Mouse (Mus musculus) hematopoietic stem cell, adult 5-6 weeks (primary cell): ENCODE data around the gene Slc39a7. TPM values are rescaled to one million over a fixed set of nuclear protein-coding genes. Genes with fewer than 3 reads are reported as not detected.

ENCODE experiments used
- ATAC-seq, 2 experiments: fragments of 125-278 bp in 1 of 2; replicated peaks in 1 of 2; 2 replicates each; pipeline ENCODE4 v1.8.0; 2016 to 2017; ENCODE audit warnings: inconsistent platforms in 2 of 2, mild to moderate bottlenecking in 2 of 2, moderate number of reproducible peaks in 2 of 2, low read depth in 1 of 2, moderate TSS enrichment in 1 of 2; ENCODE audit not compliant: low FRiP score in 2 of 2, poor library complexity in 2 of 2, severe bottlenecking in 2 of 2, insufficient read depth in 1 of 2, low TSS enrichment in 1 of 2
- total RNA-seq: library from RNA; stranded (forward); fragments of 172-1452, 232-1000 nt; gene quantifications from 2 replicates; pipeline ENCODE4 v1.2.3, GENCODE M21; 2017

Slc39a7 gene
- total RNA-seq, 1 experiment from 2014 or later, result 96.9 TPM

GRCm38 (mm10) chr17:34034064-34034463, 2.6 kb upstream of the Slc39a7 start:
- 0 out of 4 replicates have a peak, but pooled peaks of 1 of the 2 experiments have one; percentile 20 for ATAC-seq

GRCm38 (mm10) chr17:34033441-34033840, 2.0 kb upstream of the Slc39a7 start:
- ATAC-seq, result no peak

- ATAC-seq, result no peak
Observed at GRCm38 (mm10) chr17:34032806-34033205, 1.3 kb upstream of the Slc39a7 start.

- ATAC-seq, result no peak
Observed at GRCm38 (mm10) chr17:34032174-34032632, 721 bp upstream of the Slc39a7 start.

- ATAC-seq, result no peak
Observed at GRCm38 (mm10) chr17:34030861-34031326, 588 bp downstream of the Slc39a7 start.

GRCm38 (mm10) chr17:34029890-34030595, 1.4 kb downstream of the Slc39a7 start:
- no peak for ATAC-seq

- no peak for ATAC-seq
Observed at GRCm38 (mm10) chr17:34029150-34029889, 2.2 kb downstream of the Slc39a7 start.

GRCm38 (mm10) chr17:34028501-34029149, 2.9 kb downstream of the Slc39a7 start:
- no peak for ATAC-seq

GRCm38 (mm10) chr17:34027656-34028223, 3.7 kb downstream of the Slc39a7 start, which contains the start of gene H2-Ke6:
TSS of gene H2-Ke6 (minus strand) at chr17:34028060.
- peak; percentile 57 to 68 for ATAC-seq

GRCm38 (mm10) chr17:34026917-34027655, 4.4 kb downstream of the Slc39a7 start:
- ATAC-seq, result peak; percentile 37 to 43

- no peak for ATAC-seq
Observed at GRCm38 (mm10) chr17:34026221-34026620, 5.3 kb downstream of the Slc39a7 start.

- ATAC-seq, result no peak
Observed at GRCm38 (mm10) chr17:34025756-34026151, 5.7 kb downstream of the Slc39a7 start.

GRCm38 (mm10) chr17:34024861-34025755, 6.4 kb downstream of the Slc39a7 start:
- no peak for ATAC-seq

- ATAC-seq, result peak in 1 of 2 experiments; percentile 21; a peak in 2 of 4 replicates
Observed at GRCm38 (mm10) chr17:34024317-34024821, 7.1 kb downstream of the Slc39a7 start, which contains the start of gene Ring1. TSS of gene Ring1 (minus strand) at chr17:34024680.

GRCm38 (mm10) chr17:34023678-34024077, 7.8 kb downstream of the Slc39a7 start:
- no peak for ATAC-seq

GRCm38 (mm10) chr17:34022987-34023386, 8.5 kb downstream of the Slc39a7 start:
- ATAC-seq, result no peak
